Mouse (Mus musculus) cerebellum, adult 2 months (tissue): ENCODE measurements at regions not wholly inside any gene's neighbourhood (a gene's known extent, or its start where the extent isn't known, plus 50 kb on each side); places are given as distances from the start of the nearest gene placed in this dataset.

Experiments
- DNase-seq, 2 experiments: peaks; one replicate each; pipeline ENCODE4 v3.0.0; 2021
- H3K27ac ChIP-seq: fragments of 200-500 bp; 2 replicates; pipeline ENCODE4 v1.5.1; 2012; ENCODE audit warnings: low read length, control low read depth, inconsistent platforms; ENCODE audit not compliant: insufficient read depth
- H3K27me3 ChIP-seq: fragments of 200-500 bp; 2 replicates; pipeline ENCODE4 v1.6.1; 2012; ENCODE audit warnings: inconsistent platforms, mild to moderate bottlenecking, low read length, moderate library complexity; ENCODE audit not compliant: control insufficient read depth, insufficient read depth
- H3K4me1 ChIP-seq: fragments of 200-500 bp; 2 replicates; pipeline ENCODE4 v1.6.1; 2011; ENCODE audit warnings: low read length; ENCODE audit not compliant: control insufficient read depth, insufficient read depth
- H3K4me3 ChIP-seq: fragments of 200-500 bp; replicated peaks from 2 replicates; pipeline ENCODE3; 2011; ENCODE audit warnings: mild to moderate bottlenecking, low read depth, low read length, control low read depth; ENCODE audit not compliant: insufficient read depth
- CTCF ChIP-seq: fragments of 200-500 bp; IDR thresholded peaks from 2 replicates; pipeline ENCODE4 v1.5.1; 2011; ENCODE audit warnings: low read depth, mild to moderate bottlenecking, control low read depth, low read length, moderate library complexity, borderline replicate concordance; ENCODE audit not compliant: insufficient read depth
- POLR2A ChIP-seq: fragments of 200-500 bp; IDR thresholded peaks from 2 replicates; pipeline ENCODE4 v1.6.1; 2011; ENCODE audit warnings: low read length, control low read depth, borderline replicate concordance; ENCODE audit not compliant: insufficient read depth
- WGBS: fragments of 180-500 bp; shearing (Covaris S2); methylation state at CpG from one replicate; pipeline ENCODE4 v1.1.7; 2018; 5-methylcytosine and 5-hydroxymethylcytosine counted together

DNA sequence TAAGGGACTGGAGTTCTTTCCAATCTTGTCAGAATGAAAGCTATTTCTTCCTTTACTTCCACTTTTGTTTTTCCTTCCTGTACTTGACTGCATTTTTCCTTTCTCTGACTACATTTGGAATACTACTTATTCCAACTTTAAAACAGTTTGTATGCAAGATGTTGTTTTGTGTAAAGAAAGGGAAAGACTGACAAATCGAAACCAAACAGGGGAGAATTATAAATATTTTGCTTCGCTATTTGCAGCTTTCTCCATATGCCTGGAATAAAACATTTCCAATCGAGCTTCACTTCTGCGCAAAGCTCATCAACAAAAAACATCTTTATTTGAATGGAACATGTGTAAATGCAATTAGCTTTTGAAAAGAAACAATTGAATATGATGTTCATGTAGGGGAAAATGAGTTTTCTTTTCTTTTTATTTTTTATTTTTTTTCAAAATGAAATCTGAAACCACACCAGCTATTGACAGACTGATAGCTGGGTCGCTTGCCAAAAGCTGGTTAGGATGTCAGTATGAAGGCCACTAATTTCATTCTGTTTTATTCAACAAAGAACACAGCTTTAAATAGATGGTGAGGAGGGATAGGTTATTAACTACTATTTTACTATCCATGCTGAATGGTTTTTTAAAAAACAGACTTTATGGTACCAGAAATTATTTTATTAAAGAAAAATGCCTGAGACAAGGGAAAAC lies 102.7 kb downstream of the Rpl36a-ps1 start:
- no peak for DNase-seq
- no peak overlapping the region for H3K4me3 ChIP-seq
- TF ChIP-seq POLR2A (no peak), CTCF (no peak)
- H3K27me3 ChIP-seq, result no peaks in the 10 kb centered on the region
- H3K4me1 ChIP-seq, result no peaks in the 10 kb centered on the region
- WGBS, result 37% methylated on average over 5 of the region's 5 CpGs
- no peak overlapping the region for H3K27ac ChIP-seq

DNA sequence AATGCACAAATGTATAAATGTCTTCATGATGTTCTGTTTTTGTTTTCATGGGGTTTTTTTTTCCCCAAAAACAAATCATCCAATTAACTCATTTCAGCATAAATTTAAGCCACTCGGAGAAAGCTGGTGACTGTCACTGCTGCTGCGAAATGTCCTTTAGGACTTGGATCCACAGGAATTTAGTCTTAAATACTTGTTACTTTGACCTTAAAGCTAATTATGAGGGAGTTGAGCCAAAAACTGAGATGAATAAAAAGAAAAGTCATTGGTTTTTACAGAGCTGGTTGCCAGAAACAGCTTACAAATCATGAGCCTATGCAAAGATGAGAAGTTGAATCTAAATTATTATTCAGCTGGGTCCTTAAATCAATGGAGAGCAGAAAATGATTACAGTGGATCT lies 106.5 kb downstream of the Rpl36a-ps1 start:
- Histone ChIP-seq H3K27me3 (no peaks in the 10 kb centered on the region), H3K4me3 (no peak overlapping the region), H3K27ac (no peak overlapping the region), H3K4me1 (no peaks in the 10 kb centered on the region)
- WGBS, result 77% methylated on average over 2 of the region's 2 CpGs
- TF ChIP-seq POLR2A, result no peak
- no peak for TF ChIP-seq CTCF
- no peak for DNase-seq

DNA sequence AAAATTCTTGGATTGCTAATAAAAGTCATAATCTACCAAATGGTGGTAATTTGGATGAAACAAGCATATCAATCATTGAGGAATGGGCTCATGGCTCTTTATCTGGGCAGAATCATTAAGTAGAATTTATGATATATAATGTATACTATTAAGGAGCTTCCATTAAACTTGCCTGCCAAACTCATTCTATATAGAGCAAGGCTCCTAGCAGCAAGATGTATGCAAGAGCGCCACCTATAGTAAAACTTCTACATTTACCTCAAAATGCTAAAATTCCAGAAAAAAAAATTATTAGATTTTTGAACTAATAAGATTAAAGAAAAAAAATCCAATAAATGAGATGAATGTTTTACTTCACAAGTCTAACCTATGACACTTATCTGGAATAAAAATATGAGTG lies 107.1 kb downstream of the Rpl36a-ps1 start:
- WGBS, result 27% methylated on average over 1 of the region's 1 CpGs
- H3K4me3 ChIP-seq, result no peak overlapping the region
- no peak overlapping the region for H3K27ac ChIP-seq
- TF ChIP-seq CTCF, result no peak
- no peak for TF ChIP-seq POLR2A
- H3K4me1 ChIP-seq, result no peaks in the 10 kb centered on the region
- H3K27me3 ChIP-seq, result no peaks in the 10 kb centered on the region
- no peak for DNase-seq

DNA sequence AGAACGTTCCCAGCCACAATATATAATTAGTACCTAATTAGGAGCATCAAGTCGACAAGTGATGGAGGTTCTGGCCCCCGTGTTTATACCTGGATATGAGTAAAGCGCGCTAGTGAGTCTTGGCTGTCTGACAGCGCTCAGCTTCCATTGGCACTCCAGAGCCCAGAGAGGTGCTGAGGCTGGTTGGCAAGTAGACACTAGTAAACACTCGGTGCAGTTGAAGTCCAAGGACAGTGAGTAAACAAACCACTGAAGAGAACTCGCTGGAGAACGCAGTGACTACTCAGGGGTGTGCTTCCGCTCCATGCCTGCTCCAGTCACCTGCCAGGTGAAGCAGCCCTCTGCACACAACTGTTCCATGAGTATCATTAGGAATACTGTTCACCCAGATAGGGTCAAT lies 111.5 kb downstream of the Rpl36a-ps1 start:
- WGBS, result 25% methylated on average over 10 of the region's 10 CpGs
- TF ChIP-seq CTCF, result no peak
- TF ChIP-seq POLR2A, result no peak
- DNase-seq, result no peak
- no peak overlapping the region for H3K27ac ChIP-seq
- no peaks in the 10 kb centered on the region for H3K4me1 ChIP-seq
- no peaks in the 10 kb centered on the region for H3K27me3 ChIP-seq
- no peak overlapping the region for H3K4me3 ChIP-seq

DNA sequence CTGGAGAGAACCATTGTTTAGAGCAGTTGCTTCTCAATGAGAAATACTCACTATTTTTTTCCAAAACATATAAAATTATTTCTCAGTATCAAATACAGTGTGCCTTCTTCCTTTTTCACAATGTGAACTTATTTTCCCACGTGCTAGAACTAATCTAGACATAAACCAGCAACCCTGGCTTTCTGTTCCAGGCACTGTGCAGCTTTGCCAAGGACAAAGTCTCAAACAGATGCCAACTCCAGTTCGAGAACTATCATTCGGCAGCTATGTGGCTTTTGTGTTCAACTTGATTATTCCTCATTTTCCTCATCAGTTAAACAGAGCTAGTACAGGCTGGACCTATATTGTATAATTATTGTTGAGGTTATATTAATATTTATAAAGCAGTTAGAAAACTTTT lies 116.2 kb downstream of the Rpl36a-ps1 start:
- no peak for TF ChIP-seq POLR2A
- TF ChIP-seq CTCF, result no peak

DNA sequence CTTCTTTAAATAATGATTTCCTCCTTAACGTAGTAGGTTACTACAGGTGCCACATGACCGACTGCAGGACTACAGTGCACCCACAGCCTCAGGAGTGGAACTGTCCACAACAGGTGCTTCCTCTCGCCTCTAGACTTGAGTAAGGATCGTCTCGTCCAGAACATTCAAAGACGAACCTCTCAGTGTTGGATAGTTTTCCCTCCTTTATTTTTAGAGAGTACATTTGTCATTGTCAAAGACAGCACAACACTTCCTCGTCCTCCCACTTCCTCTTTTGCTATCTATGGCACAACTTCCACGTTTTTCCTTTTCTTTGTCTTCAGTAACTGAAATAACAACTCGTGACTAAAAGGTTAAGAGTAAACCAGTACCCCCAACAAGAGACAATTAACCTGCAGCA lies 120.7 kb downstream of the Rpl36a-ps1 start:
- no peak overlapping the region for H3K27ac ChIP-seq
- H3K4me3 ChIP-seq, result no peak overlapping the region
- no peaks in the 10 kb centered on the region for H3K4me1 ChIP-seq
- TF ChIP-seq CTCF (no peak), POLR2A (no peak)
- 86% methylated on average over 9 of the region's 9 CpGs for WGBS
- H3K27me3 ChIP-seq, result no peaks in the 10 kb centered on the region
- no peak for DNase-seq

More for the DNA sequence above, 116.2 kb downstream of the Rpl36a-ps1 start:
- H3K4me3 ChIP-seq, result no peak overlapping the region
- no peaks in the 10 kb centered on the region for H3K4me1 ChIP-seq
- H3K27ac ChIP-seq, result no peak overlapping the region
- WGBS, result 44% methylated on average over 3 of the region's 3 CpGs
- H3K27me3 ChIP-seq, result no peaks in the 10 kb centered on the region
- no peak for DNase-seq

DNA sequence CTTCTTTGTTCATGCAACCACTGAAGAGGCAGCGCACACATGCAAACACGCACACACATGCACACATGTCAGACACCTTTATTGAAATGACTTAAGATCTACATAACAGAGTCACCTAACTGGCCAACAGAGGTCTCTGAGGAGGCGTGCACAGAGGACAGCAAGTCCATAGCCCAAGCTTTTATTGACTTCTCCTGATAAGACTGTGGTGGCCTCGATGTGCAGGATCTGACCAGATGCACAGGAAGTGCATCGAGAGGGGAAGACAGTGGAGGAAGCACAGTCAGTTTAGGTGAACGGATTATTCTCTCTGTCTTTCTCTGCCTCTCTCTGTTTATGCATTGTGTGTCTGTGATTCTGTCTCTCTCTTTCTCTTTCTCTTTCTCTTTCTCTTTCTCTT lies 124.2 kb downstream of the Rpl36a-ps1 start:
- Histone ChIP-seq H3K27ac (no peak overlapping the region), H3K4me1 (no peaks in the 10 kb centered on the region), H3K4me3 (no peak overlapping the region), H3K27me3 (no peaks in the 10 kb centered on the region)
- DNase-seq, result no peak
- 88% methylated on average over 6 of the region's 6 CpGs for WGBS
- TF ChIP-seq POLR2A (no peak), CTCF (no peak)

DNA sequence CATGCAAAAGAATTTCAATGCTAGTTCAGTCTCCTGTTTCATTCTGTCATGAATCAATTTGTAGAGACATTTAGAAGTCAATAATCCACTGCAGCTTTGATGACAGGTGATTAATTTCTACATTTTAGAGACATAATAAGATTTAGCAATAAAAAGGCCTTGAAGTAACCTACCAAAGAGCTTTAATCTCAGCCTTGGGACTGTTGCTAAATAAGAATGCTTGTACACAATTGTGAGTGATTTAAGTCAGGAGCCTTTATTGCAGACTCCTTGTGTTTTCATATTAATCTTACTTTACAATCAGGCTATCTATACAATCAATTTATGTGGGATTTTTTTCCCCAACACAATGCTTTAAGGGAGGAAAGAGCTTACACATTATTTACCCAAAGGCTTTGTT lies 127.2 kb downstream of the Rpl36a-ps1 start:
- H3K27me3 ChIP-seq, result no peaks in the 10 kb centered on the region
- no peak for DNase-seq

More for the DNA sequence above, 127.2 kb downstream of the Rpl36a-ps1 start:
- Histone ChIP-seq H3K4me3 (no peak overlapping the region), H3K4me1 (no peaks in the 10 kb centered on the region), H3K27ac (no peak overlapping the region)
- TF ChIP-seq CTCF (no peak), POLR2A (no peak)
